Mouse (Mus musculus) olfactory bulb, adult 2 months (tissue): ENCODE data around the gene Fgfr2.

ENCODE experiments used
- CTCF ChIP-seq: fragments of 200-500 bp; IDR thresholded peaks from 2 replicates; pipeline ENCODE4 v1.5.1; 2012; ENCODE audit warnings: low read depth, mild to moderate bottlenecking, low read length, moderate library complexity; ENCODE audit not compliant: insufficient read depth
- POLR2A ChIP-seq: fragments of 200-500 bp; IDR thresholded peaks from 2 replicates; pipeline ENCODE4 v1.6.1; 2012; ENCODE audit warnings: mild to moderate bottlenecking, low read depth, low read length, moderate library complexity; ENCODE audit not compliant: insufficient read depth

- no peak for TF ChIP-seq CTCF
- no peak for TF ChIP-seq POLR2A
Observed at GRCm38 (mm10) chr7:133168928-133169327, 45.8 kb upstream of the Fgfr2 start.
